ENCODE assay signal across 9 mouse cellular contexts in genomic region chr17:64558994-64559540, GRCm38 (mm10). TPM values are rescaled to one million over a fixed set of nuclear protein-coding genes. Genes with fewer than 3 reads are reported as not detected.
DNase-seq lines count a peak whose midpoint lies in the region; ATAC-seq and TF ChIP-seq lines count a peak whose summit lies in the region.
"Had no signal": no experiment of that assay in that cellular context is flagged by ENCODE, and none has a peak within 500 bp of the region (broad histone marks: within the 10 kb centered on the region; RNA-seq: fewer than 3 reads in every experiment).

No protein-coding gene starts in this region.

- ATAC-seq in lung, embryonic 16.5 days (ENCODE audit: low read depth) = peak; percentile 66; the same call in 1 of the 2 replicates
- ATAC-seq in intestine, embryonic 15.5 days = no peak; the same call in 1 of the 2 replicates
- no peak for ATAC-seq in neural tube, embryonic 13.5 days (ENCODE audit: low read depth)

- no peaks in the 10 kb centered on the region for H3K9me3 ChIP-seq in lung, embryonic 16.5 days (ENCODE audit: control insufficient read depth, low read length)
- no peaks in the 10 kb centered on the region for H3K9me3 ChIP-seq in intestine, embryonic 15.5 days
- H3K9me3 ChIP-seq in neural tube, embryonic 13.5 days = no peaks in the 10 kb centered on the region

- no peaks in the 10 kb centered on the region for H3K36me3 ChIP-seq in lung, embryonic 16.5 days (ENCODE audit: control insufficient read depth, insufficient read depth, low read length)
- H3K36me3 ChIP-seq in intestine, embryonic 15.5 days = no peaks in the 10 kb centered on the region
- H3K36me3 ChIP-seq in neural tube, embryonic 13.5 days = no peaks in the 10 kb centered on the region

- H3K27me3 ChIP-seq in lung, embryonic 16.5 days (ENCODE audit: control insufficient read depth, insufficient read depth, low read depth, low read length) = no peaks in the 10 kb centered on the region
- no peaks in the 10 kb centered on the region for H3K27me3 ChIP-seq in intestine, embryonic 15.5 days (replicated peaks)
- no peaks in the 10 kb centered on the region for H3K27me3 ChIP-seq in neural tube, embryonic 13.5 days

- TF ChIP-seq POLR2A in lung, adult 2 months (IDR thresholded peaks at IDR 0.05; ENCODE audit: borderline replicate concordance, extremely low read depth, low read depth, low read length) = no peak

- 1% methylated on average over 4 of the region's 4 CpGs for WGBS in lung, embryonic 16.5 days
- 7% methylated on average over 4 of the region's 4 CpGs for WGBS in lung, adult 2 months
- 5% methylated on average over 4 of the region's 4 CpGs for WGBS in intestine, embryonic 15.5 days
- WGBS in neural tube, embryonic 13.5 days = 5% methylated on average over 4 of the region's 4 CpGs

- peak overlapping the region; percentile 12; the same call in 1 of the 2 replicates for H3K4me3 ChIP-seq in lung, embryonic 16.5 days (ENCODE audit: low read length)
- H3K4me3 ChIP-seq in lung, adult 2 months (replicated peaks; ENCODE audit: extremely low read depth, low read depth, low read length) = no peak overlapping the region
- H3K4me3 ChIP-seq in intestine, embryonic 15.5 days (replicated peaks) = no peak overlapping the region
- no peak overlapping the region for H3K4me3 ChIP-seq in neural tube, embryonic 13.5 days

- DNase-seq in lung, adult 2 months = no peak
- peak; percentile 29 for DNase-seq in embryo, embryonic 11.5 days (ENCODE audit: low read depth, low spot score)
- DNase-seq in left cerebral cortex, adult 9 months (ENCODE audit: low spot score in 2 of 2) = no peak
- DNase-seq in frontal cortex, postnatal 14 days (ENCODE audit: low spot score in 2 of 2) = no peak
- no peak for DNase-seq in cerebellum, postnatal 25 days
- DNase-seq: right cerebral cortex, adult 18-20 months had no signal

- H3K4me2 ChIP-seq in lung, embryonic 16.5 days (ENCODE audit: low read depth, low read length) = peak overlapping the region; percentile 39
- peak overlapping the region; percentile 31; the same call in 1 of the 2 replicates for H3K4me2 ChIP-seq in intestine, embryonic 15.5 days (replicated peaks)
- H3K4me2 ChIP-seq in neural tube, embryonic 13.5 days = peak overlapping the region; percentile 21; the same call in 1 of the 2 replicates

- no peak overlapping the region for H3K9ac ChIP-seq in lung, embryonic 16.5 days (ENCODE audit: low read length)
- no peak overlapping the region for H3K9ac ChIP-seq in intestine, embryonic 15.5 days
- H3K9ac ChIP-seq in neural tube, embryonic 13.5 days = no peak overlapping the region

- TF ChIP-seq CTCF in lung, adult 2 months (IDR thresholded peaks at IDR 0.05; ENCODE audit: insufficient read depth, low read length) = no peak

- H3K4me1 ChIP-seq in lung, embryonic 16.5 days (replicated peaks; ENCODE audit: control insufficient read depth, insufficient read depth, low read length) = peaks cover 3% of the 10 kb centered on the region; the same call in 1 of the 2 replicates
- no peaks in the 10 kb centered on the region for H3K4me1 ChIP-seq in lung, adult 2 months (ENCODE audit: control insufficient read depth, insufficient read depth, low read length)
- no peaks in the 10 kb centered on the region for H3K4me1 ChIP-seq in intestine, embryonic 15.5 days (replicated peaks)
- H3K4me1 ChIP-seq in neural tube, embryonic 13.5 days (replicated peaks) = peaks cover 12% of the 10 kb centered on the region

- no peak overlapping the region for H3K27ac ChIP-seq in lung, embryonic 16.5 days (ENCODE audit: low read length)
- no peak overlapping the region for H3K27ac ChIP-seq in intestine, embryonic 15.5 days
- no peak overlapping the region; the same call in 1 of the 2 replicates for H3K27ac ChIP-seq in neural tube, embryonic 13.5 days (replicated peaks)

RNA-seq across cellular contexts. Expression of gene Man2a1, which starts 41.5 kb away (rescaled TPM):
- 8.8 and 10.1 TPM in 2 replicates for polyA plus RNA-seq in lung, embryonic 16.5 days (2015; fragmentation: Nextera tagmentation; extraction: Ambion mirVana)
- polyA plus RNA-seq in lung, adult 2 months (2012; rRNA removed) = 15.3 and 16.9 TPM in 2 replicates
- polyA plus RNA-seq in intestine, embryonic 15.5 days (2015; fragmentation: Nextera tagmentation; extraction: Ambion mirVana) = 11.6 and 13.9 TPM in 2 replicates
- polyA plus RNA-seq in neural tube, embryonic 13.5 days (2015; fragmentation: Nextera tagmentation; extraction: Ambion mirVana) = 5.1 and 5.3 TPM in 2 replicates
